Mouse (Mus musculus): ENCODE measurements around the gene Lst1. TPM values are rescaled to one million over a fixed set of nuclear protein-coding genes. Genes with fewer than 3 reads are reported as not detected.
A peak's percentile ranks its signal among the peaks of the same experiment; 100 is the strongest.

Gene Lst1
- polyA plus RNA-seq, 1 experiment, result 3.5 TPM

DNA sequence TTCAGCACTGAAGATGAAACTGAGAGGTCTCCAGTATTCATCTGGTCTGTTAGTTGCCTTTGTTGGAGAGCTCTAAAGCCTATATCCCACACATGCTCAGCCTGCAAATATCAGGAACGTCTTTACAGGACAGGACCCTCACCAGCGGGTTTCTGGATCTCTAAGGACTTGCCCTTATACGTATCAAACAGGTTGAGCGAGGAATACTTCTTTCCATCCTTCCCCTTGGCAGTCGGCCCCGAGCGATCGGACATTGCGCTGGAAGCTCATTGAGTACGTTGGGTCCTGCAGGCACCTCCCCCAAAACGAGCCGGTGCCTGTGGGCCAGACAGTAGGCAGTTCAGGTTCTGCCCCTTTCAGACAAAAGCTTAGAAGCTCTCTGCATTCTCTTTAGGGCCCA is 25.5 kb downstream of the Lst1 start:
- H3K4me3 ChIP-seq (ENCODE audit: insufficient read depth, low read length), result peak overlapping the region; percentile 100
- TF ChIP-seq POLR2A (IDR thresholded peaks at IDR 0.05; ENCODE audit: low read depth, low read length) (no peak), CTCF (IDR thresholded peaks at IDR 0.05; ENCODE audit: borderline replicate concordance, insufficient read depth, low read length) (no peak)
- H3K27ac ChIP-seq (ENCODE audit: insufficient read depth, low read length), result no peak overlapping the region
- no peaks in the 10 kb centered on the region for H3K4me1 ChIP-seq (ENCODE audit: control insufficient read depth, insufficient read depth, low read length)

DNA sequence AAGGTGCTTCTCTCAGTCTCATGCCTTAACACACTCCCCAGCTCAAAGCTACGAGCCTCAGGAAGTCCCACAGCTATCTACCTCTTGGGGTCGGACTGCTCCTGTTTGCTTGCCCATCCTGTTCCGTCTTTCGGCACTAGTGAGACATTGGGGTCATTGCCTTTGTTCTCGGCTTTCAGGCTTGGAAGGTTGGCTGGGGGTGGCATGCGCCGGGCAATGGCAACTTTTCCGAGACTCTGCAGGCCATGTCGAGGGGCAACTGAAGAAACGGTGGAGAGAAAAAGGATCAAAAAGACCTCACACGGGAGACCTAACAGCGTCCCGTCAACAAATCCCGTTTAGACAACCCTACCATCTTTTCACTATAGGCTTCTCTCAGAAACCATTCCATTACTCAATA is 26.1 kb downstream of the Lst1 start:
- no peak overlapping the region for H3K27ac ChIP-seq (ENCODE audit: insufficient read depth, low read length)
- TF ChIP-seq POLR2A (IDR thresholded peaks at IDR 0.05; ENCODE audit: low read depth, low read length), result no peak
- no peak for TF ChIP-seq CTCF (IDR thresholded peaks at IDR 0.05; ENCODE audit: borderline replicate concordance, insufficient read depth, low read length)
- peak overlapping the region; percentile 100 for H3K4me3 ChIP-seq (ENCODE audit: insufficient read depth, low read length)
- H3K4me1 ChIP-seq (ENCODE audit: control insufficient read depth, insufficient read depth, low read length), result no peaks in the 10 kb centered on the region

GRCm38 (mm10) chr17:35161421-35161820 is 26.8 kb downstream of the Lst1 start:
- no peak for TF ChIP-seq CTCF (IDR thresholded peaks at IDR 0.05; ENCODE audit: borderline replicate concordance, insufficient read depth, low read length)
- TF ChIP-seq POLR2A (IDR thresholded peaks at IDR 0.05; ENCODE audit: low read depth, low read length), result no peak
- Histone ChIP-seq H3K4me1 (ENCODE audit: control insufficient read depth, insufficient read depth, low read length) (no peaks in the 10 kb centered on the region), H3K4me3 (ENCODE audit: insufficient read depth, low read length) (no peak overlapping the region), H3K27ac (ENCODE audit: insufficient read depth, low read length) (no peak overlapping the region)

DNA sequence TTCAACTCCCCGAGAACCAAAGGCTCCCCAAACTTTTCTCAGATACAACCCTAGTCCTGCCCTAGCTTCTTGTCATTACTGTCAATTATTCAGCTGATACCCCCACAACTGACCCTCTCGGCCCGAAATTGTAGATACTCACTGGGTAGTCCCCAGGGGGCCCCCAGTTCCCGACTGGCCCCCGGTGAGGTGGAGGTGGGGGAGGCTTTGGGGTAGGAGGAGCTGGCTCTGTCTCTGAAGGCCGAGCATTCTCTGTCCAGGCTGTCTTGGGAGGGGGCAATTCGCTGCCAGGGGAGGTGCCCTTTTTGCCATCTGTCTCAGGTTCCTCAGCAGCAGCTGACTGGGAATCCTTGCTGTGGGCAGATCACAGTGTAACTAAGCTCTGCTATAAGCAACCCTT is 28.6 kb downstream of the Lst1 start:
- Histone ChIP-seq H3K4me1 (ENCODE audit: control insufficient read depth, insufficient read depth, low read length) (no peaks in the 10 kb centered on the region), H3K4me3 (ENCODE audit: insufficient read depth, low read length) (no peak overlapping the region), H3K27ac (ENCODE audit: insufficient read depth, low read length) (no peak overlapping the region)
- no peak for TF ChIP-seq POLR2A (IDR thresholded peaks at IDR 0.05; ENCODE audit: low read depth, low read length)
- no peak for TF ChIP-seq CTCF (IDR thresholded peaks at IDR 0.05; ENCODE audit: borderline replicate concordance, insufficient read depth, low read length)

DNA sequence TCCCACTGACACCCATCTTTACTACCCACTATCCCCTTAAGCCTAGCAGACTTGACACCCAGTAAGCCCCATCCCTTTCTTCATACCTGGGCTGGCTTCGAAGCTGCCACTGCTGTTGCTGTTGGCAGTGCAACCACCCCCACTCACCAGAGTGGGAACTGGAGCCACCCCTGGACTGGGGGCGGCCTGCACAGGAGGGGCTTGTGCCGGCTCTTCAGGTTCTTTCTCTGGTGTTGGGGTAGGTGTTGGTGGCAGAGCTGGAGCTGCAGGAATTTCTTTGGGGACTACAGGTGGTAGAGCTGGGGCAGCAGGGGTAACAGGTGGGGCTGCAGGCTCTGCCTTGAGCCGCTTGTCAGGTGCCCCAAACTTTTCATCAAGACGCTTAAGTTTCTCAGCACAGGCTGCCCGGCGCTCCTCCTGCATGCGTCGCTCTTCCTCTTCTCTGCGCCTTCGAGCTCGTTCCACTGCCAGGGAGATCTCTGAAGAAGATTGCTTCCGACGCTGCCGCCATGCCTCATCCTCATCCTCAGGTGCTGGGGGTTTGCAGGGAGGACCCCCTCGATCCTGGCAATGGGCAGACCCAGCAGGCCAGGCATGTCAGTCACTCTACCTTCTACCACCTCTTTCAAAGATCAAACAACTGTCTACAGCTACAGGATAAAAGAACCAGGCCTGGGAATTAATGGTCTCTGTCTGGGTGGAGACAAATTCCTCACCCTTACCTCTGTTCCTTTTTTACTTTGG is 29.2 kb downstream of the Lst1 start:
- no peak overlapping the region for H3K4me3 ChIP-seq (ENCODE audit: insufficient read depth, low read length)
- no peak overlapping the region for H3K27ac ChIP-seq (ENCODE audit: insufficient read depth, low read length)
- no peaks in the 10 kb centered on the region; the same call in 1 of the 2 replicates for H3K4me1 ChIP-seq (ENCODE audit: control insufficient read depth, insufficient read depth, low read length)
- no peak for TF ChIP-seq CTCF (IDR thresholded peaks at IDR 0.05; ENCODE audit: borderline replicate concordance, insufficient read depth, low read length)
- no peak for TF ChIP-seq POLR2A (IDR thresholded peaks at IDR 0.05; ENCODE audit: low read depth, low read length)

DNA sequence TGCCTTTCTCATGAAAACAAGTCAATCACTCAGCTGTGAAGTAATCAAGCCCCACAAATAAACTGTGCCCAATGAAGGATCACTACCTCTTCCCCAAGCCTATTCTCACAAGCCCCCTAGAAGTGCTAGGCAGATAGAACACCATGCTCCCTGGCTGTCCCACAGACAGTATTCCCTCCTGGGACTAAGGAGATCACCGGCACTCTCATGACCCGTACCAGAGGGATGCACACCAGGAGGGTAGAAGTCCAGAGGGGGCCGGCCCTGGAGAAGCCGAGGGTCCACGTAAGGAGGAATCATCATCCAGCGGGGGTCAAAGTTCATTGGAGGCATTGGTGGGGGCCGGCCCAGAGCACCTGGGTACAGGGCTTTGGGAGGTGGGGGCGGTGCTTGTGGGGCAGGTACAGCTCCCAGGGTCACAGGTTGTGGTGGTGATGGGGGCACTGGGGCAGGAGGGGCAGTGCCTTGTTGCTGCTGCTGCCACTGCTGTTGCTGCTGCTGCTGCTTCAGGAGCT is 30.5 kb downstream of the Lst1 start:
- Histone ChIP-seq H3K4me3 (ENCODE audit: insufficient read depth, low read length) (no peak overlapping the region), H3K27ac (ENCODE audit: insufficient read depth, low read length) (no peak overlapping the region), H3K4me1 (ENCODE audit: control insufficient read depth, insufficient read depth, low read length) (no peaks in the 10 kb centered on the region; the same call in 1 of the 2 replicates)
- TF ChIP-seq POLR2A (IDR thresholded peaks at IDR 0.05; ENCODE audit: low read depth, low read length) (no peak), CTCF (IDR thresholded peaks at IDR 0.05; ENCODE audit: borderline replicate concordance, insufficient read depth, low read length) (no peak)

DNA sequence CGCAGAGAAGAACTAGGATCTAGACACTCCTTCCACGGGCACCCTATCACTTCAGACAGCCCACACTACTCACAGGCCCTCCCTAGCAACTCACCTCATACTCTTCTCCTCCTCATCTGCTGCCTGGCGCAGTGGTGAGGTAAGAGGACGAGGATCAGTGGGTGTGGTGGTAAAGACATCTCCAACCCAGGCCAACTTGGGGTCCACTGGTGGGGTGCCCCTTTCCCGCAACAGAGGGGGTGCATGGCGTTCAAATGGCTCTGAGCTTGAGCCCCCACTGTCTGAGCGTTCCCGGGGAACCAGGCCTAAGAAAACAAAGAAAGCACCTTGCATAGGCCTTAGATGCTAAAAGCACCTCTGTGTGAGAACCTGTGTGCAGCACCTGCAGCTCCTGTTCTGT is 31.0 kb downstream of the Lst1 start:
- Histone ChIP-seq H3K4me3 (ENCODE audit: insufficient read depth, low read length) (no peak overlapping the region), H3K27ac (ENCODE audit: insufficient read depth, low read length) (no peak overlapping the region), H3K4me1 (ENCODE audit: control insufficient read depth, insufficient read depth, low read length) (no peaks in the 10 kb centered on the region; the same call in 1 of the 2 replicates)
- TF ChIP-seq CTCF (IDR thresholded peaks at IDR 0.05; ENCODE audit: borderline replicate concordance, insufficient read depth, low read length), result no peak

- TF ChIP-seq POLR2A (IDR thresholded peaks at IDR 0.05; ENCODE audit: low read depth, low read length) (no peak), CTCF (IDR thresholded peaks at IDR 0.05; ENCODE audit: borderline replicate concordance, insufficient read depth, low read length) (no peak)
- no peaks in the 10 kb centered on the region; the same call in 1 of the 2 replicates for H3K4me1 ChIP-seq (ENCODE audit: control insufficient read depth, insufficient read depth, low read length)
- no peak overlapping the region for H3K27ac ChIP-seq (ENCODE audit: insufficient read depth, low read length)
- H3K4me3 ChIP-seq (ENCODE audit: insufficient read depth, low read length), result no peak overlapping the region
Measured at GRCm38 (mm10) chr17:35156461-35157200, 31.6 kb downstream of the Lst1 start.

- TF ChIP-seq CTCF (IDR thresholded peaks at IDR 0.05; ENCODE audit: borderline replicate concordance, insufficient read depth, low read length) (no peak), POLR2A (IDR thresholded peaks at IDR 0.05; ENCODE audit: low read depth, low read length) (no peak)
- no peaks in the 10 kb centered on the region; the same call in 1 of the 2 replicates for H3K4me1 ChIP-seq (ENCODE audit: control insufficient read depth, insufficient read depth, low read length)
- H3K27ac ChIP-seq (ENCODE audit: insufficient read depth, low read length), result no peak overlapping the region
- no peak overlapping the region for H3K4me3 ChIP-seq (ENCODE audit: insufficient read depth, low read length)
Measured at GRCm38 (mm10) chr17:35155451-35155850, 32.8 kb downstream of the Lst1 start.

GRCm38 (mm10) chr17:35154616-35155015 is 33.6 kb downstream of the Lst1 start:
- Histone ChIP-seq H3K27ac (ENCODE audit: insufficient read depth, low read length) (no peak overlapping the region), H3K4me3 (ENCODE audit: insufficient read depth, low read length) (no peak overlapping the region), H3K4me1 (ENCODE audit: control insufficient read depth, insufficient read depth, low read length) (no peaks in the 10 kb centered on the region; the same call in 1 of the 2 replicates)
- TF ChIP-seq CTCF (IDR thresholded peaks at IDR 0.05; ENCODE audit: borderline replicate concordance, insufficient read depth, low read length) (no peak), POLR2A (IDR thresholded peaks at IDR 0.05; ENCODE audit: low read depth, low read length) (no peak)

Data from embryonic fibroblast, embryonic 13.5 days (primary cell).